Mouse (Mus musculus): ENCODE measurements around the gene Traf4. TPM values are rescaled to one million over a fixed set of nuclear protein-coding genes. Genes with fewer than 3 reads are reported as not detected.

The Traf4 gene
- total and polyA plus RNA-seq, 2 experiments from 2014 or later = 71.1 to 89.5 TPM

DNA sequence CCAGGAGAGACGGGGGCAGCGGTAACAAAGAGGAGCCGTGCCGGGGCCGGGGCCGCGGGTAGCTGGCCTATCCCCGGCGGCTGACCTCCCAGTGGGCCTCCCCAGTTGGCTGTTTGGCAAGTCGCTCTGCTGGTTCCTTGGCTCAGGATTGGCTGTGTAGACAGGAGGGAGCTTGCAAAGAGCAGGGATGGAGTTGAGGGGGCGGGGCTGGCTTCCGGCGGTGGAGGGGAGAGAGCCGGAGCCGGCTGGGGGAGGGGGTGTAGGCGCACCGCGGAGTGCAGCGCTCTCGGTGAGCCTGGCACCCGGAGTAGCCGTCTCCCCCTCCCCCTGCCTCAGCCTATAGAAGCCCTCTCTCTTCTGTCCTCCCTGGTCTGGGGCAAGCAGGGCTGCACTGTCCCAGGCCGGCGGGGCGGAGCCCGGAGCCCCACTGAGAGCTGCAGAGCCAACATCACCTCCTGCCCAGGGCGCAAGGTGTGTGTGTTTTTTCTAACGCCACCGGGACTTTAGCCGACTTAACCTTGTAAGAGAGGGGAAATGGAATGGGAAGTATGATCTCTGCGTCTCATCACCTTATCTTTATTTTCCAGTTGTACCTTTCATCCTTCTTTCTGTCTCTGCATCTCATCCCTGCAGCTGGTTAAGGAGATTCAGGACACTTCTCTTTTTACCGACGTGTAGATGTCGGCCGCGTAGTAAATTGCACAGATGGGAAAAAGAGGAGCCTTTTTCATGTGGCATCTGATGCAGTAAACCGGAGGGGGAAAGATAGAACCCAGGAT, 49.8 kb downstream of the Traf4 start:
- ATAC-seq (ENCODE audit: low FRiP score) (peak; percentile 100), DNase-seq (ENCODE audit: low spot score) (peak; percentile 97)
- peak overlapping the region; percentile 68 for H3K4me2 ChIP-seq (ENCODE audit: low read depth, low read length, poor library complexity, severe bottlenecking)
- 2% methylated on average over 37 of the region's 37 CpGs for WGBS
- peak overlapping the region; percentile 87 for H3K27ac ChIP-seq (ENCODE audit: low read depth, low read length)
- H3K4me1 ChIP-seq (ENCODE audit: insufficient read depth, low read length) = peaks cover 12% of the 10 kb centered on the region
- no peaks in the 10 kb centered on the region for H3K9me3 ChIP-seq (ENCODE audit: low read length)
- no peak for TF ChIP-seq CTCF (IDR thresholded peaks at IDR 0.05)
- peak overlapping the region; percentile 79 for H3K9ac ChIP-seq (replicated peaks; ENCODE audit: low read length, poor library complexity, severe bottlenecking)
- no peaks in the 10 kb centered on the region for H3K36me3 ChIP-seq (ENCODE audit: insufficient read depth, low read length)
- H3K4me3 ChIP-seq (ENCODE audit: low read depth, low read length) = peak overlapping the region; percentile 81
- no peaks in the 10 kb centered on the region for H3K27me3 ChIP-seq (ENCODE audit: insufficient read depth, low read length)

DNA sequence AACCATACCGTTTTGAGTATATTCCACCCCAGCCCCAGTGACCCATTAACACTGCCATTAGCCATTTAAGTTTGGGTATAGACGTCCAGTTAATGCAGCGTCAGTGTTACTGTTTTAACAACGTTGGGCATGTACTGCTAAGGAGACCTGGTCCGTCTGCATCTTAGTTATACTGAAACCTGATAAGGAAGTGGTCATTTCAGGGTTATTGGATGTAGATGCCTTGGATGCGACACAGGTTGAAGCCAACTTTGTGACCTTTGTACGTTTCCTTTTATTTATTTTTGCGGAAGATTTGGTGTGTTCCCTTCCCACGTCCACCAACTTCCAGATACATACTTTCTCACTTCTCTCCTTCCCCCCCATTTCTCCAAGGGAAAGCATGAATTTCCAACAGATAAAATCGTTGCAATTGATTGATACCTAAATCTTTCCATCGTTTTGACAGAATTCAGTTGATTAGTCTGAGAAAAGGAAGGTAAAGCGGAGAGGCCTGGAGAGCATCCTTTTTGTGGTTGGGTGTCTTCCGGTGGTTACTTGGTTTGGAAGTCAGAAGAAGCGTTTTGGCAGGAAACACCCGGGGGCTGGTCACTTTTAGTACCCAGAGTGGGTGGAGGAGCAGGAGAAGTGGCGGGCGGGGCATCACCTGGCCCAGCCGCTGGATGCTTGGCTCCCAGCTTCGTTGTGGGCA, 50.6 kb downstream of the Traf4 start:
- Histone ChIP-seq H3K4me3 (ENCODE audit: low read depth, low read length) (peak overlapping the region; percentile 81), H3K9ac (replicated peaks; ENCODE audit: low read length, poor library complexity, severe bottlenecking) (peak overlapping the region; percentile 79), H3K4me1 (ENCODE audit: insufficient read depth, low read length) (peaks cover 12% of the 10 kb centered on the region), H3K4me2 (ENCODE audit: low read depth, low read length, poor library complexity, severe bottlenecking) (peak overlapping the region; percentile 68), H3K9me3 (ENCODE audit: low read length) (no peaks in the 10 kb centered on the region), H3K36me3 (ENCODE audit: insufficient read depth, low read length) (no peaks in the 10 kb centered on the region), H3K27me3 (ENCODE audit: insufficient read depth, low read length) (no peaks in the 10 kb centered on the region), H3K27ac (ENCODE audit: low read depth, low read length) (peak overlapping the region; percentile 87)
- 7% methylated on average over 19 of the region's 19 CpGs for WGBS
- DNase-seq (ENCODE audit: low spot score) (no peak), ATAC-seq (ENCODE audit: low FRiP score) (no peak)
- TF ChIP-seq CTCF (IDR thresholded peaks at IDR 0.05) = no peak

DNA sequence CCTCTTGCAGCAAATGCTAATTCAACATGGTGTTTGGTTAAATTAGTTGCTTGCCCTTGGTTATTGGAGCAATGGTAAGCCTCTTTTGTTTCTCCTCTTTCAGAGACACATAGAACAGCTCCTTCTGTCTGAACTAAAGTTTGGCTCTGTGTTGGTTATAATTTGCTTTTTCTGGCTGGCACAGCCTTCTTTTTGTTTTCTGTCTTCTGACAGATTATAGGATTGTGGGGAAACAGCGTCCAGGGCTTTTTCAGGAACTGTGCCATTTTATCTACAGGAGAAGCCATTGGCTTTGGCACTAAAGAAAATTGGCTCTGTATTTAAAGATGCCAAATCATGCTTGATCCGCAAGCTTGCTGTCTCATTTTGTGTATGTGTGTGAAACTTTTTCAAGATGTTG, 51.8 kb downstream of the Traf4 start:
- H3K27ac ChIP-seq (ENCODE audit: low read depth, low read length) = no peak overlapping the region
- no peak for TF ChIP-seq CTCF (IDR thresholded peaks at IDR 0.05)
- ATAC-seq (ENCODE audit: low FRiP score) = no peak
- no peaks in the 10 kb centered on the region for H3K9me3 ChIP-seq (ENCODE audit: low read length)
- peaks cover 11% of the 10 kb centered on the region for H3K4me1 ChIP-seq (ENCODE audit: insufficient read depth, low read length)
- H3K36me3 ChIP-seq (ENCODE audit: insufficient read depth, low read length) = no peaks in the 10 kb centered on the region
- peak; percentile 51 for DNase-seq (ENCODE audit: low spot score)
- no peak overlapping the region for H3K9ac ChIP-seq (replicated peaks; ENCODE audit: low read length, poor library complexity, severe bottlenecking)
- 44% methylated on average over 2 of the region's 2 CpGs for WGBS
- H3K4me3 ChIP-seq (ENCODE audit: low read depth, low read length) = no peak overlapping the region
- no peaks in the 10 kb centered on the region for H3K27me3 ChIP-seq (ENCODE audit: insufficient read depth, low read length)
- no peak overlapping the region for H3K4me2 ChIP-seq (ENCODE audit: low read depth, low read length, poor library complexity, severe bottlenecking)

Small RNA genes within 50 kb of the gene (microRNA-seq; reads per million reads assigned to microRNA genes)
- gene Mir7653 (ENCODE audit: borderline number of aligned reads) = not detected

Other genes starting within 250 kb of the Traf4 start
- gene Sez6, start 234.8 kb downstream of the Traf4 start, total RNA-seq (2014; rRNA removed) = 160 and 173 TPM in 2 replicates
- gene Sez6, start 234.8 kb downstream of the Traf4 start, polyA plus RNA-seq (2015; fragmentation: Nextera tagmentation; extraction: Ambion mirVana) = 121 and 125 TPM in 2 replicates
- 31.6 and 53.9 TPM in 2 replicates for gene Phf12, start 182.8 kb downstream of the Traf4 start, total RNA-seq (2014; rRNA removed)
- gene Phf12, start 182.8 kb downstream of the Traf4 start, polyA plus RNA-seq (2015; fragmentation: Nextera tagmentation; extraction: Ambion mirVana) = 9.3 and 9.9 TPM in 2 replicates
- 69.3 and 77.7 TPM in 2 replicates for gene Dhrs13, start 133.3 kb downstream of the Traf4 start, total RNA-seq (2014; rRNA removed)
- gene Dhrs13, start 133.3 kb downstream of the Traf4 start, polyA plus RNA-seq (2015; fragmentation: Nextera tagmentation; extraction: Ambion mirVana) = 61.9 and 62.1 TPM in 2 replicates
- 67.3 and 87.1 TPM in 2 replicates for gene Flot2, start 127.7 kb downstream of the Traf4 start, total RNA-seq (2014; rRNA removed)
- 92.7 and 97.9 TPM in 2 replicates for gene Flot2, start 127.7 kb downstream of the Traf4 start, polyA plus RNA-seq (2015; fragmentation: Nextera tagmentation; extraction: Ambion mirVana)
- 30.7 and 39.2 TPM in 2 replicates for gene Eral1, start 85.2 kb downstream of the Traf4 start, total RNA-seq (2014; rRNA removed)
- gene Eral1, start 85.2 kb downstream of the Traf4 start, polyA plus RNA-seq (2015; fragmentation: Nextera tagmentation; extraction: Ambion mirVana) = 26.1 and 27.4 TPM in 2 replicates
- 27.2 and 34.5 TPM in 2 replicates for gene Fam222b, start 70.9 kb downstream of the Traf4 start, total RNA-seq (2014; rRNA removed)
- gene Fam222b, start 70.9 kb downstream of the Traf4 start, polyA plus RNA-seq (2015; fragmentation: Nextera tagmentation; extraction: Ambion mirVana) = 28.2 and 29.1 TPM in 2 replicates
- gene Nek8, start 11.1 kb upstream of the Traf4 start, total RNA-seq (2014; rRNA removed) = 7.1 and 7.6 TPM in 2 replicates
- gene Nek8, start 11.1 kb upstream of the Traf4 start, polyA plus RNA-seq (2015; fragmentation: Nextera tagmentation; extraction: Ambion mirVana) = 4.5 and 5.7 TPM in 2 replicates
- gene Tlcd1, start 11.1 kb upstream of the Traf4 start, total RNA-seq (2014; rRNA removed) = 12.6 and 24.0 TPM in 2 replicates
- 18.1 and 25.4 TPM in 2 replicates for gene Tlcd1, start 11.1 kb upstream of the Traf4 start, polyA plus RNA-seq (2015; fragmentation: Nextera tagmentation; extraction: Ambion mirVana)
- gene Rpl23a, start 18.0 kb upstream of the Traf4 start, total RNA-seq (2014; rRNA removed) = 753 and 863 TPM in 2 replicates
- 853 and 860 TPM in 2 replicates for gene Rpl23a, start 18.0 kb upstream of the Traf4 start, polyA plus RNA-seq (2015; fragmentation: Nextera tagmentation; extraction: Ambion mirVana)
- gene Rab34, start 22.8 kb upstream of the Traf4 start, total RNA-seq (2014; rRNA removed) = 71.3 and 78.4 TPM in 2 replicates
- gene Rab34, start 22.8 kb upstream of the Traf4 start, polyA plus RNA-seq (2015; fragmentation: Nextera tagmentation; extraction: Ambion mirVana) = 65.0 and 65.5 TPM in 2 replicates
- 1.0 TPM in 2 replicates for gene Proca1, start 27.8 kb upstream of the Traf4 start, total RNA-seq (2014; rRNA removed)
- gene Proca1, start 27.8 kb upstream of the Traf4 start, polyA plus RNA-seq (2015; fragmentation: Nextera tagmentation; extraction: Ambion mirVana) = 3.3 and 4.8 TPM in 2 replicates
- 76.3 and 106 TPM in 2 replicates for gene Sdf2, start 80.2 kb upstream of the Traf4 start, total RNA-seq (2014; rRNA removed)
- 114 and 115 TPM in 2 replicates for gene Sdf2, start 80.2 kb upstream of the Traf4 start, polyA plus RNA-seq (2015; fragmentation: Nextera tagmentation; extraction: Ambion mirVana)
- gene Supt6, start 80.4 kb upstream of the Traf4 start, total RNA-seq (2014; rRNA removed) = 37.4 and 37.6 TPM in 2 replicates
- gene Supt6, start 80.4 kb upstream of the Traf4 start, polyA plus RNA-seq (2015; fragmentation: Nextera tagmentation; extraction: Ambion mirVana) = 19.0 and 19.4 TPM in 2 replicates
- gene 2610507B11Rik, start 96.2 kb upstream of the Traf4 start, total RNA-seq (2014; rRNA removed) = 71.1 and 71.4 TPM in 2 replicates
- 40.8 and 49.2 TPM in 2 replicates for gene 2610507B11Rik, start 96.2 kb upstream of the Traf4 start, polyA plus RNA-seq (2015; fragmentation: Nextera tagmentation; extraction: Ambion mirVana)
- gene BC030499, start 125.3 kb upstream of the Traf4 start, total RNA-seq (2014; rRNA removed) = 0.22 and 0.38 TPM in 2 replicates
- gene BC030499, start 125.3 kb upstream of the Traf4 start, polyA plus RNA-seq (2015; fragmentation: Nextera tagmentation; extraction: Ambion mirVana) = 0.12 TPM in 1 of 2 replicates, not detected in the other
- gene Spag5, start 135.9 kb upstream of the Traf4 start, total RNA-seq (2014; rRNA removed) = 3.1 and 3.6 TPM in 2 replicates
- gene Spag5, start 135.9 kb upstream of the Traf4 start, polyA plus RNA-seq (2015; fragmentation: Nextera tagmentation; extraction: Ambion mirVana) = 2.2 and 2.4 TPM in 2 replicates
- 265 and 359 TPM in 2 replicates for gene Aldoc, start 157.4 kb upstream of the Traf4 start, total RNA-seq (2014; rRNA removed)
- gene Aldoc, start 157.4 kb upstream of the Traf4 start, polyA plus RNA-seq (2015; fragmentation: Nextera tagmentation; extraction: Ambion mirVana) = 224 and 305 TPM in 2 replicates
- gene Pigs, start 162.8 kb upstream of the Traf4 start, total RNA-seq (2014; rRNA removed) = 62.4 and 67.2 TPM in 2 replicates
- gene Pigs, start 162.8 kb upstream of the Traf4 start, polyA plus RNA-seq (2015; fragmentation: Nextera tagmentation; extraction: Ambion mirVana) = 82.6 and 91.0 TPM in 2 replicates
- 93.5 and 141 TPM in 2 replicates for gene Unc119, start 177.9 kb upstream of the Traf4 start, total RNA-seq (2014; rRNA removed)
- 79.6 and 83.4 TPM in 2 replicates for gene Unc119, start 177.9 kb upstream of the Traf4 start, polyA plus RNA-seq (2015; fragmentation: Nextera tagmentation; extraction: Ambion mirVana)
- gene Foxn1, start 221.0 kb upstream of the Traf4 start, total RNA-seq (2014; rRNA removed) = not detected in 2 replicates
- not detected in 2 replicates for gene Foxn1, start 221.0 kb upstream of the Traf4 start, polyA plus RNA-seq (2015; fragmentation: Nextera tagmentation; extraction: Ambion mirVana)